Mouse (Mus musculus): ENCODE measurements at regions not wholly inside any gene's neighbourhood (a gene's known extent, or its start where the extent isn't known, plus 50 kb on each side); places are given as distances from the start of the nearest gene placed in this dataset.

- no peak for DNase-seq (ENCODE audit: low spot score in 2 of 2)
These were observed 460.2 kb upstream of the Gm10131 start for GRCm38 (mm10) chr8:34571736-34572135.

- no peak for DNase-seq (ENCODE audit: low spot score in 2 of 2)
These were observed 450.7 kb upstream of the Gm10131 start for GRCm38 (mm10) chr8:34562278-34562677.

GRCm38 (mm10) chr8:34549786-34550185 is 438.2 kb upstream of the Gm10131 start:
- no peak for DNase-seq (ENCODE audit: low spot score in 2 of 2)

DNA sequence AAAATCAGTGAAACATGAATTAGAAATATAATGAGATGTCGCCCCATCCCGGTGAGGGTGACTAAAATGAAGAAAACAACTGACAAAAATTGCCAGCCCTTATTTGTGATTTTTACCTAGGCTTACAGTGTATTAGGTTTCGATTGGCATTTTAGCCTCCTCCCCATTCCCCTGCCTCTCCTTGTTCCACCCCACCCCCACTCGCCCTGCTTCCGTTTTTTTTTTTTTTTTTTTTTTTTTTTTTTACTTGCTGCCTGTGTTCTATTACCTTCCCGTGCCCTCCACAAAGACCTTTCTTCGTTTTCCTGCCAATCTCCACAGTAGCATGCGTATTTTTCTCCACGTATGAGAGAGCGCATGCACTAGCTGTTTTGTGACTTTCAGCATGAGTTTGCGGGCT is 435.3 kb upstream of the Gm10131 start:
- DNase-seq (ENCODE audit: low spot score in 2 of 2) = no peak

DNA sequence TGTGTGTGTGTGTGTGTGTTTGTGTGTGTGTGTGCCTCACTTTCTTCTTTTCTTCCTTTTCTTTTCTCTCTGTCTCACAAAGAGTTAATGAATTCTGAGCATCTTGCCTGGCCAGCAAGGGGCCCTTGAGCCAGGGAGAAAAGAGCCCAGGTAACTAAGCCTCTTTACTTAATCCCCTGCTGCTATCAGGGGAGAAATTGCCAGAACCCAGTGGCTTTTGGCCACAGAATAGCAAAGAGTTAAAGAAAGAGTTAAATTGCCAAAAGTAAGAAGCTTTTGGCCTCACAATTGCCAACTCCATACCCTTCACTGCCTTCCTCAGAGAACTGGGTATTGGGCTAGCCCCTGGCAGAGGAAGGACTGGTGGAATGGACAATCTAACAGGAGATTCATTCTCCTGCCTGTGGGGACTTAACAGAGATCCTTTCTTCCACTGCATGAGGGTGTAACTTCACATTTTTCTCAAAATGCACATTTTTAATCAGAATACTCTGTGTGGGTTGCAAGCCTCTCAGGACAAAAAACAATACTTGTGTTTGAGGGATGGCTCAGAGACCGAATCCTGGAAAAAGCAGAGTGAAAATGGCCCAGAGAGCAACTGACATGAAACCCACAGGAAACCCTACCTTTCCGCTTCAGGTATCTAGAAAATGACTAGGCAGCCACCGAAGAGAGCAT is 431.0 kb upstream of the Gm10131 start:
- no peak for DNase-seq (ENCODE audit: low spot score in 2 of 2)

DNA sequence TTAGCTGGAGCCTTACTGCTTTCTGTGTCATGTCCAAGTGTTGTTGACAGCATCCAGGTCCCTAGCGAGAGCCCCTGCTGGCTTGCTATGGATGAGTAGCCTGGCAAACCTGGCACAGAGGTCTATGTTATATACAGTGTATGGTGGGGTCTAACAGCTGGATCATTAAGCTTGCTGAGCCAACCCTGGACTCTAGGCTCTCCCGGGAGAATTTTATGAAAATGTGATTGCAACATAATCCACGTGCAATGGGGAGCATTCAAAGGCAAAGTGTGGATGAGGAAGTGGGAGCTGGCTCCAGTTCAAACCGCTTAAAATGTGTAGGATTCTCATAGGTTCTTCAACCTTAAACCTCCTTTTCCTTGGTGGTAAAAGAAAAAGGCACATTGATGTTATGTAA is 427.7 kb upstream of the Gm10131 start:
- DNase-seq (ENCODE audit: low spot score in 2 of 2) = no peak

GRCm38 (mm10) chr8:34535434-34535833 is 423.9 kb upstream of the Gm10131 start:
- no peak for DNase-seq (ENCODE audit: low spot score in 2 of 2)

DNA sequence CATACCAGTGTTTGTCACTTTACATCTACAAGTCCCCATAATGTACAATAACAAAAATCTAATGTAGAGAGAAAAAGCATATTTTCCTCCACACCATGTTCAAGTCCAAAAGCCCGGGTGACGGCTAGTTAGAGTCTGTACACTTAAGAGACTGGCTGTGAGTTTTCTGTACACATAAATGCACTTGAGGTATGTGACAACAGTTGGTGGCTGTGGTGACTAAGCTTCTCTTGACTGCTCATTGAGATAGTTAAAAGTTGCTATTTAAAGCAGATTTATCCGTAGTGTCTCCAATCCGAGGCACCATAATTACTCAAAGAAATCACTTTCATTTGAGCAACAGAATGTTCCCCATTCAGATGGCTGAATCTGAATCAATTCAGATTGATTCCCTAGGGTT is 421.9 kb upstream of the Gm10131 start:
- no peak for DNase-seq (ENCODE audit: low spot score in 2 of 2)

DNA sequence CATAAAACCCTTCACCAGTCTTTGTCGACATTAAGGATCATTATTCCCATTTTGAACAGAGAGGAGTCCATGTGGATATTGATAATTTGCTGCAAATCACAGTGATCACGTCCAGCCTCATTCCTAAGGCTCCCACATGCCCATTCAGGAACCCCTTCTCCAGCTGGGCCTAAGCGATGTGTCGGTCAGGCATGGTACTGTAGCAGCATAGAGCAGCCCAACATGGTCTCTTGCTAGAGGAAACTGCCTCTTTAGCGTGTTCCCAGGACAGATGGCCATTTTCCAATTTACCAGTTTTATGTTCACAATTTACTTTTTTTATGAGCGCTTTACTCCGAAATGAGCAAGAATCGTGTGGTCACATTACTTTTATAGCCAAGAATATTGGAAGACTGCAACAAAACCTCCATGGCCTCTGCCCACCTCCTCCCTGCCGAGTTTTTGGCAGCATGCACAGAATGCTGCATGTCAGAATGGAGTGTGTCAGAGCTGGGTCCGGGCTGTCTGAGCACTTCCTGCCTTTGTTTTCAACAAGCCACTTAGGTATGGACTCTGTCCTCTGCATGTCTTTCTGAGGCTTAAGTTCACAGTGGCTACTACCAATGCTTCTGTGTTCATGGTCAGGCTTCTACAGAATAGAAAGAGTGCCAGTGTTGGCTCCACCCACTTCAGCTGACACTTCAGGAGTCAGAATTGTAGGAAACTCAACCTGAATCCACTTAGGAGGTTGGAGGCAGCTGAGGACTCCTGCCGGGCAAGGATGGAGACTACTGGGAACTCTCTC is 419.6 kb upstream of the Gm10131 start:
- no peak for DNase-seq (ENCODE audit: low spot score in 2 of 2)

DNA sequence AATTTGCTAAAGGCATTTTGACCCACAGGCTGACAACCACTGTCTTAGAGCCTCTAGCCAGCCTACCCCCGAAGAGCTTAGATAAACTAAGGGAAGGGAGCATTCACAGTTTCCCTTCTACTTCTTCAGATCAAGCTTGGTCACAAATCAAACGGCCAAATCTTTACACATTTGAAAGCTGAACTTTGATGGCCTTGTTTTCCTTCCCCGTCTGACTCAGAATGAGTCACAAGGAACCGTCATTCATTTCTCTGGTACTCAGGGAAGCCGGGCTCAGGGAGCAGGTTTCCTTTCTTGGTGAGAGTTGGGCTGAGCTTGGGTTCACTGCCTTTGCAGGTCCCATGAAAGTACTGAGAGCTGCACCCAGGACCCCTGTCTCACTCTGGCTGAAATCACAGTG is 418.5 kb upstream of the Gm10131 start:
- DNase-seq (ENCODE audit: low spot score in 2 of 2) = peak in 1 of 2 experiments; percentile 3

GRCm38 (mm10) chr8:34529452-34529851 is 417.9 kb upstream of the Gm10131 start:
- DNase-seq (ENCODE audit: low spot score in 2 of 2) = no peak

DNA sequence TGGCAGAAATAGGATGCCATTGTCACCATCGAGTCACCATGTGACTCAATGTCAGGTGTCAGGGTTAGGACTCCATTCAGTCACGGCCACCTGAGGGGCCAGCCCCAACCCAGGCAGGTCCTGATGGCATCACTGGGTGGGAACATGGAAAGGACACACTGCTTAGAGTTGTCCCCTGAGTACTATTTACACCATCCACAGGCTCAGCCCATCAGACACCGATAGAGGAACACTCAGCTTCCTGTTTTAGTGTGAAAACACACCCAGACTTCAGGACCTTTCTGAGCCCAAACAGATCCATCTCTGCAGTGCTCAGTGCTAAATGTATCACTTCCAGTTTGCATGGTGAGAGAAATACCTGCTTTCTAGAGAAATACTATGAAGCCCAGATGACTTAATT is 416.7 kb upstream of the Gm10131 start:
- DNase-seq (ENCODE audit: low spot score in 2 of 2) = no peak

- no peak for DNase-seq (ENCODE audit: low spot score in 2 of 2)
These were observed 413.7 kb upstream of the Gm10131 start for GRCm38 (mm10) chr8:34525231-34525630.

GRCm38 (mm10) chr8:34523849-34524248 is 412.3 kb upstream of the Gm10131 start:
- no peak for DNase-seq (ENCODE audit: low spot score in 2 of 2)

DNA sequence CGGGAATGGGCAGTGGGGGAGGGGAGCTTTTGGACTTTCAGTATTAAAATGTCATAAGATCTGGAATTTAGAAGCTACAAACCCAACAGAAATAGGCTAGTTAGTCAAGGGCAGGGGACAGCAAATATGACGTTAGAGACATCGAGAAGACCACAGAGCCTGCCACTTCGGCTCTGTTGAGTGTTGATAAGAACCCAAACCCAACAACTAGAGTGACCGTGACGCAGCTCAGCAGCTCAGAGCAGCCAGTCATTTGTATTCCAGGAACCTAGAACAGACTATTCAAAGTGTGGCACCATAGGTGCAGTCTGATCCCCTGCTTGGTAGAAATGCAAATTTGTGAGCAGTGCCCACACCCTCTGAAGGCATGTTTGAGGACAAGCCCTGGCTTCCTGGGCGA is 409.8 kb upstream of the Gm10131 start:
- no peak for DNase-seq (ENCODE audit: low spot score in 2 of 2)

DNA sequence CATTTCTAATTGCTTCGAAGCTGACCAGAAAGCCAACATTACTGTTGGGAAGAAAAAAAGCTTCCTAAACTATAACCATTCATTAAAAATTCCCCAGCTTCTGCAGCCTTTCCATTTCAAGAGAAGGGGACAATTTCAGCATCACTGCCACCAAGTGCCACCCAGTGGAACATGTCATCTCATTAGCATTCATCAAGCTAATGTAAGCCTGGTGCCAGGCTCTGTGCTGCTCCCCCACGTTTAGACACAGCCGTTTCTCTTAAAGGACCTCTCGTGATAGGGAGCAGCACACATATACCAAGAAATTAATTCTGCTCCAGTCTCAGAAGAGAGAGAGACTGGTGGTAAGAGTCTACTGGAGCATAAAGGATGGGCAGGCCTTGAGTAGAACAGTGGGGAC is 409.1 kb upstream of the Gm10131 start:
- DNase-seq (ENCODE audit: low spot score in 2 of 2) = no peak

- DNase-seq (ENCODE audit: low spot score in 2 of 2) = no peak
These were observed 402.0 kb upstream of the Gm10131 start for GRCm38 (mm10) chr8:34513459-34514090.

GRCm38 (mm10) chr8:34505829-34506555 is 394.5 kb upstream of the Gm10131 start:
- DNase-seq (ENCODE audit: low spot score in 2 of 2) = no peak

DNA sequence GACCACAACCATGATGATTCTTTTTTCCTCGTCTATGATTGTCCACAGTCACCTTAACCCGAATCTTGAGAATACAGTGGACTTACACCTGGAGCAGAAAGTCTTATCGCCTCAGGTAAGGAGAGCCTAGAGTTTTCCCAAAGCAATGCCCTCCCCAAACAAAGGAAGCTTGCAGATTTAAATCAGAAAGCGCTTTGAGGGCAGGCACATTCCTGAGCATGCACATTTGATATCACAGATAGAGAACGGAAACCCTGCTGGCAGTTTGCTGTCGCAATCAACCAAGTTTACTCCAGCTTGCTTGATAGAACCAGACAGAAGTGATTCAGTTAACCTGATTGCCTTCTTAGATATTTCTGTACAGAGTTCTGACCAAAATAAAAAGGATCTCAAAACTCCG is 393.6 kb upstream of the Gm10131 start:
- no peak for DNase-seq (ENCODE audit: low spot score in 2 of 2)

- no peak for DNase-seq (ENCODE audit: low spot score in 2 of 2)
These were observed 391.1 kb upstream of the Gm10131 start for GRCm38 (mm10) chr8:34502606-34503162.

DNA sequence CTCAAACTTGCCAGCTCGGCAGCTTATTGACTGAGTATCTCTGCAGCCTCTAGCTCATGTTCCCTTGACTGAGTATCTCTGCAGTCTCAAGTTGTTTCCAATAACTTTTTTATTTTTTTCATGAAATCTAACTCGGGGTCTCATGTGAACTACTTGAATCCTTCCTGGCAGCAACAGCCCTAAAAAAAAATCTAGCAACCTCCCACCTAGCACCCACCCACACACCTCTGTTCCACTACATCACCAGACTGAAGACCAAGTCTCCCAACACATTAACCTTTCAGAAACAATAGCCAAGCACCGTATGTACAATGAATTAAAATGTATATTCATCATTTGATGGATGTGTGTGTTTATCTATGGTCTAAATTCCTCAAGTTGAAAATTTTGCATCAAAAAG is 387.7 kb upstream of the Gm10131 start:
- no peak for DNase-seq (ENCODE audit: low spot score in 2 of 2)

Data from adrenal gland, postnatal 4 days (tissue).